Mouse (Mus musculus) liver, adult 2 months (tissue): ENCODE results near the gene Gm9817. TPM values are rescaled to one million over a fixed set of nuclear protein-coding genes. Genes with fewer than 3 reads are reported as not detected.

Experiments
- DNase-seq: peaks from one replicate; pipeline ENCODE4 v3.0.0-alpha.2; 2011; ENCODE audit warnings: low read depth, low spot score; ENCODE audit errors: extremely low read depth
- H3K27ac ChIP-seq: fragments of 200-500 bp; replicated peaks from 2 replicates; pipeline ENCODE4 v1.5.1; 2012; ENCODE audit warnings: low read depth, mild to moderate bottlenecking, control low read depth, inconsistent platforms, low read length; ENCODE audit not compliant: insufficient read depth
- H3K27me3 ChIP-seq: fragments of 200-500 bp; 2 replicates; pipeline ENCODE4 v1.6.1; 2012; ENCODE audit warnings: mild to moderate bottlenecking, moderate library complexity, low read length, inconsistent platforms; ENCODE audit not compliant: control insufficient read depth, insufficient read depth
- H3K36me3 ChIP-seq: fragments of 200-500 bp; 2 replicates; pipeline ENCODE4 v1.6.1; 2012; ENCODE audit warnings: low read length, inconsistent platforms; ENCODE audit not compliant: control insufficient read depth, insufficient read depth
- H3K4me1 ChIP-seq: fragments of 200-500 bp; 2 replicates; pipeline ENCODE4 v1.6.1; 2011; ENCODE audit warnings: low read length; ENCODE audit not compliant: control insufficient read depth, insufficient read depth
- H3K4me3 ChIP-seq: fragments of 200-500 bp; 2 replicates; pipeline ENCODE4 v1.5.1; 2011; ENCODE audit warnings: low read depth, mild to moderate bottlenecking, control low read depth, low read length, moderate library complexity; ENCODE audit not compliant: insufficient read depth
- H3K79me2 ChIP-seq: fragments of 200-500 bp; 2 replicates; pipeline ENCODE4 v1.6.1; 2012; ENCODE audit warnings: inconsistent platforms, mild to moderate bottlenecking, low read length, moderate library complexity; ENCODE audit not compliant: control insufficient read depth, insufficient read depth
- H3K9ac ChIP-seq: fragments of 200-500 bp; 2 replicates; pipeline ENCODE4 v1.6.1; 2012; ENCODE audit warnings: low read depth, mild to moderate bottlenecking, control low read depth, inconsistent platforms, low read length
- CTCF ChIP-seq: fragments of 200-500 bp; IDR thresholded peaks from 2 replicates; pipeline ENCODE4 v1.5.1; 2011; ENCODE audit warnings: low read depth, low read length, control low read depth
- POLR2A ChIP-seq: fragments of 200-500 bp; IDR thresholded peaks from 2 replicates; pipeline ENCODE4 v1.6.1; 2011; ENCODE audit warnings: low read length, control low read depth; ENCODE audit not compliant: insufficient read depth; ENCODE audit errors: extremely low read depth
- WGBS: fragments of 180-500 bp; shearing (Covaris S2); methylation state at CpG from one replicate; pipeline ENCODE4 v1.1.7; 2018; 5-methylcytosine and 5-hydroxymethylcytosine counted together
- polyA plus RNA-seq: library from polyadenylated mRNA; depleted of rRNA; stranded (reverse); fragments of >200 nt; gene quantifications from 2 replicates; pipeline ENCODE4 v1.2.3, GENCODE M21; 2012
- total RNA-seq: library from RNA; depleted of rRNA; stranded (reverse); fragments of >200 nt; gene quantifications from 2 replicates; pipeline ENCODE4 v1.2.3, GENCODE M21; 2014

Gm9817 gene
- total and polyA plus RNA-seq, 2 experiments, result not detected

DNA sequence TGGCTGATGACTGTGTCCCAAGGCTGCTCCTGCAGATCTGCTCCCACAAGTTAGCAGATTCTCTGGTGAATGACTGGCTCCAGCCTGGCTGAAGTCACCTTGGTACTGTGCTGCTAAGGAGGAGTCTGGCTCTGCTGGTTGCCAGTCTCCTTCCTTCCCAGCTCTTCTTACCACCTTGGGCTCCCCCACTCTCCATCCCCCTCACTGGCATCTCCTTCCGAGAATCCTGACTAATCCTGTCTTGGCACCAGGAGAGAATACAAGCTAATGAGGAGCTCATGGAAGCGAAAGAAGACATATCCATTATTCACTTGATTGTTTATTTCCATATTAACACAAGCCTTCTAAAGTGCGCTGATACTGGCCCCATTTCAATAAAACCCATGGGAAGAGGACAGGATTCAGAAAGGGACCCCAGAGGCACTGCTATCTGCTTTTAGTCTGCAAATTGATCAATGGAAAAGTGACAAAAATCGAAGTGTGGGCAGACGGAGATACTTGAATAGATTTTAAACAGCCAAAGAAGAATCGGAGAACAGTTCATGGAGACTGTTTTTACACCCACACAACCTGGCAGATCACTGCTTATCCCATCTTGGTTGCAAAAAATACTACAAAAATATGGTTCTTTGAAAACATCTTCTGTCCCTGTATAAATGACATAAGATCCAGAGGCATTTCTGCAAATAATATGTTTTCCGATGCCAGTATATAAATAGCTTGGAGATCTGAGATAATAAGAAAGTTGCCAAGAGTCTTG lies 29.1 kb upstream of the Gm9817 start:
- Histone ChIP-seq H3K4me3 (no peak overlapping the region), H3K9ac (no peak overlapping the region), H3K79me2 (no peaks in the 10 kb centered on the region), H3K36me3 (no peaks in the 10 kb centered on the region), H3K27me3 (peaks cover 12% of the 10 kb centered on the region; the same call in 1 of the 2 replicates), H3K4me1 (no peaks in the 10 kb centered on the region), H3K27ac (no peak overlapping the region)
- 78% methylated on average over 7 of the region's 7 CpGs for WGBS
- no peak for DNase-seq
- TF ChIP-seq POLR2A (no peak), CTCF (no peak)

DNA sequence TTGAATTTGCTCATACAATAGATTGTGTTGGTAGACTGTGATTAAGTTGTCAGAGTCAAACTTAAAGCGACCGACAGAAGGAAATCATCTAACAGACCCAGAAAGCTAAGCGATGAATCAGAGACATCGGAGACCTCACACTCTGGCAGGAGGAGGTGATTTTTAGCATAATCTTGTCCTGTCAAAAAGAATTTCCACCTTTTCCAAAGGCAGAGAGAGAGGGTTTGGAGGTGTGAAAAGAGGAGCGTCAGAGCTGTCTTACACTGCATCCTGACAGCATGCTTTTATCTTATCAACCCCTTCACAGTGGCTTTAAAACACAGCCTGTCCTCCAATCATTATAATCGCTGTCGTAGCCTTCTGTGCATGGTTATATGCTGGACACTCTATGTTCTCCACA lies 25.7 kb upstream of the Gm9817 start:
- Histone ChIP-seq H3K4me1 (no peaks in the 10 kb centered on the region), H3K27me3 (peaks cover 12% of the 10 kb centered on the region; the same call in 1 of the 2 replicates), H3K4me3 (no peak overlapping the region), H3K79me2 (no peaks in the 10 kb centered on the region), H3K36me3 (no peaks in the 10 kb centered on the region), H3K9ac (no peak overlapping the region), H3K27ac (no peak overlapping the region)
- no peak for DNase-seq
- TF ChIP-seq POLR2A (no peak), CTCF (no peak)
- 64% methylated on average over 7 of the region's 7 CpGs for WGBS

DNA sequence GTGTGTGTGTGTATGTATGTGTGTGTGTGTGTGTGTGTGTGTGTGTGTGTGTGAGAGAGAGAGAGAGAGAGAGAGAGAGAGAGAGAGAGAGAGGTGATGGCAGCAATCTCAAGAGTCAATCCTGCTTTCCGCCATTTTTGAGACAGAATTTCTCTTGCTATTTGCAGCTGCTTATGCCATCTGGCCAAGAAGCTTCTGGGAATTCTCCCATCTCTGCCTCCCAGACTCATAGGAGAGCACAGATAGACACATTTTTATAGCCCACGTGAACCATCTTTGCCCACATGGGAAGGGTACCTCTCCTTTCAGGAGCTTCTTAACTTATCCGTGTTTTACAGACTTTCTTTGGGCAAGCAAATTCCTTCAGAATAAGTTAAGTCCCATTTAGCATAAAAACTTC lies 24.6 kb upstream of the Gm9817 start:
- Histone ChIP-seq H3K27ac (no peak overlapping the region), H3K4me1 (no peaks in the 10 kb centered on the region), H3K27me3 (peaks cover 7% of the 10 kb centered on the region; the same call in 1 of the 2 replicates), H3K79me2 (no peaks in the 10 kb centered on the region), H3K36me3 (no peaks in the 10 kb centered on the region), H3K9ac (no peak overlapping the region), H3K4me3 (no peak overlapping the region)
- no peak for TF ChIP-seq POLR2A
- TF ChIP-seq CTCF, result no peak
- 95% methylated on average over 3 of the region's 3 CpGs for WGBS
- no peak for DNase-seq

DNA sequence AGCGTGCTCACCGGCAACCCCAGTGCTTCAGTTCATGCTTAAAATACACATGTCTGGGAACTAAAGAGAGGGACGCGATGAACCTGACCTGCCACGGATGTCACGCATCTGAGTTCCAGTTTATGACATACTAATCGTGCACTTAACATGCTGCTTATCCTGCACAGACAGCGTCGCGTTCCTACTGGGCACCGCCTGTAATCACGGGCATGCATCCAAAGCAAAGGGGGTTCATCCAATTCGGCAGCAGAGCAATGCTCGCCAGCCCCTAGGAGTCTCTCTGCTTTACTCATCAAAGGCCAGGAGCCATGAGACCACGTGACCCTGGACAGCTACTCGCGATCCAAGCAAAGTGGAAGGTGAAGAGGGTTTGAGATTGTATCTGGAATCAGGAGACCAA lies 19.3 kb upstream of the Gm9817 start:
- DNase-seq, result no peak
- Histone ChIP-seq H3K4me1 (no peaks in the 10 kb centered on the region), H3K9ac (no peak overlapping the region), H3K36me3 (no peaks in the 10 kb centered on the region), H3K27me3 (no peaks in the 10 kb centered on the region), H3K79me2 (no peaks in the 10 kb centered on the region), H3K4me3 (no peak overlapping the region), H3K27ac (no peak overlapping the region)
- TF ChIP-seq POLR2A (no peak), CTCF (no peak)
- 89% methylated on average over 17 of the region's 17 CpGs for WGBS

DNA sequence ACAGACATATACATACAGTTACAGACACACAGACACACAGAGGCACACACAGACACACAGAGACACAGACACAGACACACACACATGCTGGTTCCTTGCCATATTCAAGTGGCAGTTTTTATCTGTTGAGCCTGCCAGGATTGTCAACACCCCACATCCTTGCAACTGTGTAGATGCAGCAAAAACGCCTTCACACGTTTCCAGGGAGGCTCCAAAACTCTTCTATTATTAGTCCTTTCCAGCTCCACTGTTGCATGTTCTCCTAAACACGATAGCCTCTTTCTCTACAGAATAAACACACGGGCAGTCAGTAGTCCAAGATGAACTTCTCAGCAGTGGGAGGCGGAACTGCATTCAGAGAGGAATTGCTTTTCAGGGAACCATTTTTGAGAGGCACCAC lies 15.3 kb upstream of the Gm9817 start:
- 70% methylated on average over 5 of the region's 5 CpGs for WGBS
- Histone ChIP-seq H3K79me2 (no peaks in the 10 kb centered on the region), H3K27ac (no peak overlapping the region), H3K36me3 (no peaks in the 10 kb centered on the region), H3K4me1 (no peaks in the 10 kb centered on the region), H3K27me3 (no peaks in the 10 kb centered on the region), H3K4me3 (no peak overlapping the region), H3K9ac (no peak overlapping the region)
- DNase-seq, result no peak
- TF ChIP-seq CTCF (no peak), POLR2A (no peak)

DNA sequence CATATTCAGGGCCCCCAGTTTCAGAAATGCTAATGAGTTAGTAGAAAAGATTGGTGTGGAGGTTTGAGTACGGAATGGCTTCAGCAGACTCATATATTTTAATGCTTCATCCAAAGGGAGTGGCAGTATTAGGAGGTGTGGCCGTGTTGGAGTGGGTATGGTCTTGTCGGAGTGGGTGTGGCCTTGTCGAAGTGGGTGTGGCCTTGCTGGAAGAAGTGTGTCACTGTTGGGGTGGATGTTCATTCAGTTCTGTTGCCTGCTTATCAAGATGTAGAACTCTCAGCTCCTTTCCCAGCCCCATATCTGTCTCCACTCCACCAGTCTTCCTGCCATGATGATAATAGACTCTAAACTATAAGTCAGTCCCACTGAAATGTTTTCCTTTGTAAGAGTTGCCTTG lies 13.5 kb upstream of the Gm9817 start:
- Histone ChIP-seq H3K79me2 (no peaks in the 10 kb centered on the region), H3K27ac (no peak overlapping the region), H3K9ac (no peak overlapping the region), H3K4me3 (no peak overlapping the region), H3K36me3 (no peaks in the 10 kb centered on the region), H3K27me3 (no peaks in the 10 kb centered on the region), H3K4me1 (no peaks in the 10 kb centered on the region)
- 87% methylated on average over 4 of the region's 4 CpGs for WGBS
- DNase-seq, result no peak
- TF ChIP-seq POLR2A, result no peak
- TF ChIP-seq CTCF, result no peak
